Mouse (Mus musculus): Measurements from ENCODE around the gene Itgb5. TPM values are rescaled to one million over a fixed set of nuclear protein-coding genes. Genes with fewer than 3 reads are reported as not detected.

The Itgb5 gene
- polyA plus RNA-seq, 1 experiment: 36.7 TPM

DNA sequence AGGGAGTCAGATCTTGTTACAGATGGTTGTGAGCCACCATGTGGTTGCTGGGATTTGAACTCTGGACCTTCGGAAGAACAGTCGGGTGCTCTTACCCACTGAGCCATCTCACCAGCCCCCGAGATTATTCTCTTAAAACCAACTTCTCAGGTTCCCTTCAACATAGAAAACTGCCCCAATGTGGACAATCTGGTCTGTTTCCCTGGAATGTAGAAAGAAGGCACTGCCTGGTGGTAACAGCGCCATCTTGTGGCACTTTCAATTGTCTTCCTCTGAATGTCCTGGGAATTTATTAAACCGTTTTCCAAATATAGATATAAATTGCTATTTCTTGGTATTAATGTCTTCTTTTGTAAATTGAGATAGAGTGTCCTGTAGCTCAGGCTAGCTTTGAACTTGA is 31.6 kb upstream of the Itgb5 start:
- TF ChIP-seq CTCF (IDR thresholded peaks at IDR 0.05; ENCODE audit: borderline replicate concordance, extremely low read depth, insufficient read depth, insufficient read length): peak; percentile 67; the same call in 1 of the 2 replicates
- TF ChIP-seq POLR2A (IDR thresholded peaks at IDR 0.05; ENCODE audit: borderline replicate concordance, extremely low read depth, insufficient read depth, insufficient read length, poor library complexity, severe bottlenecking): no peak
- peak; percentile 73 for DNase-seq (ENCODE audit: low read depth)

DNA sequence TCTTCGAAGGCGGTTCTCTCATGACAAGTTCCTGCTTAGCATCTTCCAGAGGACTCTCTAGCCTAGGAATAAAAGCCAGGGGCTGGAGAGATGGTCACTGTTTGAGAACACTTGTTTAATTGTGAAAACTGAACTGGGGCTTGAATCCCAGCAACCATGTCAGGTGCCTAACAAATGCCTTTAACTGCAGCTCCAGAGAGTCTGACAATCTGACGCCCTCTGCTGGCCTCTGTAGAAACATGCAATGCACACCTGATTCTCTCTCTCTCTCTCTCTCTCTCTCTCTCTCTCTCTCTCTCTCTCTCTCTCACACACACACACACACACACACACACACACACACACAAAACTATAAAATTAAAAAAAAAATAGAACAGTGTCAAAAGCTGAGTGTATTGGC is 19.5 kb upstream of the Itgb5 start:
- peak; percentile 42; the same call in 1 of the 2 replicates for TF ChIP-seq CTCF (IDR thresholded peaks at IDR 0.05; ENCODE audit: borderline replicate concordance, extremely low read depth, insufficient read depth, insufficient read length)
- TF ChIP-seq POLR2A (IDR thresholded peaks at IDR 0.05; ENCODE audit: borderline replicate concordance, extremely low read depth, insufficient read depth, insufficient read length, poor library complexity, severe bottlenecking): no peak
- no peak for DNase-seq (ENCODE audit: low read depth)

DNA sequence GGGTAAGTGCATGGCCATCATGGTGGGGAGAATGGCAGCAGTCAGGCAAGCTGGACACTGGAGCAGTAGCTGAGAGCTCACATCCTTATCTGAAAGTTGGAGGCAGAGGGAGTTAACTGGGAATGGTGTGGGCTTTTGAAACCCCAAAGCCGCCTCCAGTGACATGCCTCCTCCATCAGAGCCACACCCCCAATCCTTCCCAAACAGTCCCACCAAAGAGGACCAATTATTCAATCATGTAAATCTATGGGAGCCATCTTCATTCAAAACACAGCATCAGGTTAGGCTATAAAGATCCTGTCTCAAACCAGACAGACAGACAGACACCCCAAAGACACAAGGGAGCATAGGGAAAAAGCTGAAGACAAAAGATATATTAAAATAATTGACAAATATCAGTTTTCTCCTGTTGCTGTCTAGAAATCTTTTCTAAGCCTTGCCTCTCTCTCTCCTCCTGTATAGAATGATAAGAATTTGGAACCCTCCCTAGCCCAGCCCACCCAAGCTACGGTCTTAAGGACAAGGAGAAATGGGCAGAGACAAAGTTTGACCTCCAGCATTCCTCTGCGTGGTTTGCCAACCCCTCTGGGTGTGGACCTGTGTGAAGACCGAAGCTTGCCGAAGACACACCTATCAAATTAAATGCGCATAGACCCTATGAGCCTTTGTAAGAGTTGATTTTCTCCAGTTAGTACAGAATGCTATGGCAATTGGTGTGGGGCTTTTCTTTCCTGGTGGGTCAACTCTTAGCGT is 10.9 kb upstream of the Itgb5 start:
- TF ChIP-seq CTCF (IDR thresholded peaks at IDR 0.05; ENCODE audit: borderline replicate concordance, extremely low read depth, insufficient read depth, insufficient read length) (no peak), POLR2A (IDR thresholded peaks at IDR 0.05; ENCODE audit: borderline replicate concordance, extremely low read depth, insufficient read depth, insufficient read length, poor library complexity, severe bottlenecking) (no peak)
- no peak for DNase-seq (ENCODE audit: low read depth)

DNA sequence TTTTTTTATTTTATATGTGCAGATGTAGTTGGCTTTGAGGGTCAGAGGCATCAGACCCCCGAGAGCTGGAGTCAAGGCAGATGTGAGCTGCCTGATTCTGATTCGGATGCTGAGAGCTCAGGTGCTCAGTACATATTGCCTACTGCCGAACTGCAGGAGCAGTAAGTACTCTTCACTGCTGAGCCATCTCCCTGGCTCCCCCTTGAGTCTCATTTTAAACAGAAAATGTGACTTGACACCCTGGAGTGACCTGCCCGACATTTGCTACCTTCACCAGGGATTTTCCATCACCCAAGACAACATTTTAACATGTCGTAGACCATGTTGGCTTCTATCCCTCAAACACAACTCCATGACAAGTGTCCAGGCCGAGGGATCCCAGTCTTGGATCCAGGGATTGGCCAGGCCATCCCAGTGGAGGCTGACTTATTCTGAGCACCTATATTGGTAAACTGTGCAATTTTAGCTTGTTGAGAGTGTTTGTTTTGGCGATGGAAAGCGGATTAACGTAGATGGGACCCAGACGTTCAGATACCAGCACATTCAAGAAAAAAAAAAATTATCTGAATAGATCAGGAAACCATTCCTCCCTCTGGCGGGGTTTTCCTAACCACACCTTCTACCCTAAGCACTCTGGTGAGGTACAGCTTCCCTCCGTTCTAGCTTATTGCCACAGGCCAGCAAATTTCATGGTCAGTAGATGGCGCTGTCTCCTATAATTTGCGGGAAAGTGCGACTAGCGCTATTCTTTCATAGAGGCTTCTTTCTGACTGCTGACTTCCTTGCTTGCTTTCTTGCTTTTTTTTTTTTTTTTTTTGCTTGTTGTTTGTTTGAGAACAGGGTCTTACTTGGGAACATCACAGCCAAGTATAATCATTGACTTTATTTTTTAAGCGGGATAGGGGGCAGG is 8.9 kb upstream of the Itgb5 start:
- TF ChIP-seq CTCF (IDR thresholded peaks at IDR 0.05; ENCODE audit: borderline replicate concordance, extremely low read depth, insufficient read depth, insufficient read length): peak; percentile 85
- no peak for TF ChIP-seq POLR2A (IDR thresholded peaks at IDR 0.05; ENCODE audit: borderline replicate concordance, extremely low read depth, insufficient read depth, insufficient read length, poor library complexity, severe bottlenecking)

DNA sequence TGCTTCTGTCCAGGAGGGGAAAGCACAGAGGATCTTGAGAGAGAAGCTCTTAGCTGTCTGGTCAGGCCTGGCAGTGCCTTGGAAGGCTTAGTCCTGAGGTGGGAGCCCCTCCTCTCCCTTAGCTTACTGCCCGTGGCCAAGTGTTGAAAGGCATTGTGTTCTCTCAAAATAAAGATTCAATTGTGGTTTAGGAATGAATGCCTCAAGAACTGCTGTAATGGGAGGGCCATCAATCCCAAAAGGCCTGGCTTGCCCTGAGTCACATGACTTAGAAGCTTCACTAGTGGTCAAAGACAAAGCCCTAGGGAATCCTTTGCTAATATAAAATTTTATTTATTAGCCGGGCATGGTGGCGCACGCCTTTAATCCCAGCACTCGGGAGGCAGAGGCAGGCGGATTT is 4.9 kb upstream of the Itgb5 start:
- no peak for TF ChIP-seq CTCF (IDR thresholded peaks at IDR 0.05; ENCODE audit: borderline replicate concordance, extremely low read depth, insufficient read depth, insufficient read length)
- TF ChIP-seq POLR2A (IDR thresholded peaks at IDR 0.05; ENCODE audit: borderline replicate concordance, extremely low read depth, insufficient read depth, insufficient read length, poor library complexity, severe bottlenecking): no peak
- peak; percentile 4 for DNase-seq (ENCODE audit: low read depth)

More for the DNA sequence above, 8.9 kb upstream of the Itgb5 start:
- DNase-seq (ENCODE audit: low read depth): peak; percentile 91

DNA sequence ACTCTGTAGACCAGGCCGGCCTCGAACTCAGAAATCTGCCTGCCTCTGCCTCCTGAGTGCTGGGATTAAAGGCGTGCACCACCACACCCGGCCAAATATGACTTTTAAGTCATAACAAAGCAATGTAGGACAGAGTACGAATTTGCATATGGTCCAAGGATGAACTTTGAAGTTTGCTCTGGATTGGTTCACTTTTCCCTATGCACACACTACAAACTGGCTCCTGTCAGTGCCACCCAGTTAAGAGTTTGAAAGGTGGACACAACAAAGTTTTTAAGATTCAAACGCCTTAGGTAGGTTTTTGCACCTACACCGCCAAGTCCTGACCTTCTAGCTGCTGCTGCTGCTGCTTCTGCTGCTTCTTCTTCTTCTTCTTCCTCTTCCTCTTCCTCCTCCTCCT is 969 bp upstream of the Itgb5 start:
- TF ChIP-seq POLR2A (IDR thresholded peaks at IDR 0.05; ENCODE audit: borderline replicate concordance, extremely low read depth, insufficient read depth, insufficient read length, poor library complexity, severe bottlenecking) (no peak), CTCF (IDR thresholded peaks at IDR 0.05; ENCODE audit: borderline replicate concordance, extremely low read depth, insufficient read depth, insufficient read length) (no peak)
- DNase-seq (ENCODE audit: low read depth): no peak

DNA sequence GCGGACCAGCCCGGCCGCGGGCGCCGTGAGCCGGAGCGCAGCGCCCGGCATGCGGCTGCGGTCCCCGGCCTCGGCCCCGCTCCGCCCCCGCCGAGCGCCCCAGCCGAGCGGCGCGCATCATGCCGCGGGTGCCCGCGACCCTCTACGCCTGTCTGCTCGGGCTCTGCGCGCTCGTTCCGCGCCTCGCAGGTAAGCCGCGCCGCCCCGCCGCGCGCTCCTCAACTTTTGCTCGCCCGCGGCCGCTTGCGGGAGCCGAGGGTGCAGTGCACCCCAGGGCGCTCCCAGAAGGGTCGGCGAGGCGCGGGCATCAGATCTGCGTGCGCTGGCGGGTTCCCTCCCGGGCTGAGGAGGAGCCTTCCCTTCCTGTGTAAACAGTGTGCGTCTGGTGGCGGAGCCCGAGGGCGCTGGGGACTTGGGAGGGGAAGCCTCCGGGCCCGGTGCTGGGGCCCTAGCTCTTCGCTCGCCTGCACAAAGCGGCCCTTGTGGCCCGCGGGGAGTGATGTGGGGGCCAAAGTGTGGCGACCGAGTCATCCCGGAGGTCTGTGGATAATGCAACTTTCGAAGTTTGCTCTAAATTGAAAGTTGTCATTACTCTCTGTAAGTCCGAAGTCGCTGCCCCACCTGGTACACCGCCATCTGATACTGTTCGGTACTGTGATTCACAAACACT is 512 bp downstream of the Itgb5 start:
- peak; percentile 59 for DNase-seq (ENCODE audit: low read depth)
- TF ChIP-seq CTCF (IDR thresholded peaks at IDR 0.05; ENCODE audit: borderline replicate concordance, extremely low read depth, insufficient read depth, insufficient read length): no peak
- TF ChIP-seq POLR2A (IDR thresholded peaks at IDR 0.05; ENCODE audit: borderline replicate concordance, extremely low read depth, insufficient read depth, insufficient read length, poor library complexity, severe bottlenecking): 0 out of 2 replicates have a peak, but pooled peaks have one; percentile 7

DNA sequence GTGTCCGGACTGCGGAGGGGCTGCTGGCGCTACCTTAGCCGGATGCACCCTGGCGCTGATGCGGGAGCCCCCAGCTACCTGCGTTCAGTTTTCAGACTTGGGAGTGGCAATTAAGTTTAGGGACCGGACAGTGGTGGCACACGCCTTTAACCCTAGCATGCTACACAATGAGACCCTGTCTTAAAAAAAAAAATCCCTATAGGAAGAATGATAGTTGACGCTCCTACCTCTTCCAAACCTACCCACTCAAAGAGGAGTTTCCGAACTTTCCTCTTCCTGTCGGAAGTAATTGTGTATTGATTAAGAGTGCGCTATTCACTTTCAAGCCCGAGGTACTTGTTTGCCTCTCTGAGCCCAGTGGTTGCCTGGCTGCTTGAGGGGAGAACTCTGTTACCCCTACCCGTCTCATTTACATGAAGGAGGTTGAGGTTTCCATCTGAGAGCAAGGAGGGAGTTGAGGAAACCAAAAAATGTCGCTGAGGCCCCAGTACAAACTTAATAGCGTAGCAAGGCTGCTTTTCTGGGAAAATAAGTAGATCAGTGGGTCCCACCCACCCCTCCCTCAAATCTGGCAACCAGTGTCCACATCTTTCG is 1.1 kb downstream of the Itgb5 start:
- DNase-seq (ENCODE audit: low read depth): peak; percentile 19
- no peak for TF ChIP-seq CTCF (IDR thresholded peaks at IDR 0.05; ENCODE audit: borderline replicate concordance, extremely low read depth, insufficient read depth, insufficient read length)
- TF ChIP-seq POLR2A (IDR thresholded peaks at IDR 0.05; ENCODE audit: borderline replicate concordance, extremely low read depth, insufficient read depth, insufficient read length, poor library complexity, severe bottlenecking): no peak

DNA sequence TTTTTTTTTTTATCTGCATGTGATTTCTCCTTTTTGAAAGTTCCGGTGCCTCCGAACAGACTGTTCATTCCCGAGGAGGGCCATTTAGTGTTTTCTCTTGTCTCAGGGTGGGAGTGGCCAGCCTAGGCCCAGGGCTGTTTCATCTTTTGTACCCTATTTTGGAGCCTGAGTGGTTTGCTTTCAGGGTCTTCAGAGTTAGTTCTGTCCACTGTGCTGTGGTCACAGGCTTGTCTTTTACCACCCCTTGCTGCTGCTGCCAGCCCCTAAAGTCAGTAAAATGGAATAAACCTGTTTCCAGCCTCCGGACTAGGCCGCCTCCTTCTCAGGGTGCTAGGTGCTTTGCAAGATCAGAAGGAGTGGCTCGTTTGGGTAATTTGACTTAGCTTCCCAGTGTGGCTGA is 2.6 kb downstream of the Itgb5 start:
- no peak for TF ChIP-seq POLR2A (IDR thresholded peaks at IDR 0.05; ENCODE audit: borderline replicate concordance, extremely low read depth, insufficient read depth, insufficient read length, poor library complexity, severe bottlenecking)
- no peak for TF ChIP-seq CTCF (IDR thresholded peaks at IDR 0.05; ENCODE audit: borderline replicate concordance, extremely low read depth, insufficient read depth, insufficient read length)
- no peak for DNase-seq (ENCODE audit: low read depth)

DNA sequence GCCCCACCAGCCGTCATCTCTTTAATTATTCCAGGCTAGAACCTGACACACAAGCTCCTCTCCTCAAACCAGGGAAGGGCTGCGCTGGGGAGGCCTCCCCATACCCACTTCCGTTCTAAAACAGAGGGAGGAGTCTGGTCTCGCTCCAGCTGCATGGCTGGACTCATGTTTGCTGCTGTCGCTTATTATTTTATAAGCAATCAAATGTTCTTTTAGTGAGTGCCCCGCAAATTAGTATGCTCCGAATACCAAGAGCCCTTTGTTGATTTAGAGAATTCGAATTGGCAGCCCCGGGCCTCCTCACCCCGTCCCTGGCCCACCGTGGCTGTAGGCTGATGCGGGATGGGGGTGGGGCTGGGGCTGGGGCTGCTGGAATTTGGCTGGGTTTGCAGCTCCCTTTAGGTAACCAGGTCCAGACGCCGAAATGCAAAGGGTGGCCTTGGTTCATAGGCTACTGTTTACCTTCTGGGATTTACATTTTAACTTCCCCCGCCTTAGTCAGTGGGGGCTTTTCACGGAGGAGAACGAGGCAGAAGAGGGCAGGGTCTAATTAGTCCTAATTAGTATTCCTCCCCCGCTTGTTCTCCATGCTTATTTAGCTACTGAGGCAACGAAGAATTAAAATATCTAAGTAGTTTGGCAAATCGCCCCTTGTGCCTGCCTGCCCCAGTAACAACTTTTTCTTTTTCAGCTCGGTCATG is 3.4 kb downstream of the Itgb5 start:
- DNase-seq (ENCODE audit: low read depth): peak; percentile 94
- TF ChIP-seq CTCF (IDR thresholded peaks at IDR 0.05; ENCODE audit: borderline replicate concordance, extremely low read depth, insufficient read depth, insufficient read length) (no peak), POLR2A (IDR thresholded peaks at IDR 0.05; ENCODE audit: borderline replicate concordance, extremely low read depth, insufficient read depth, insufficient read length, poor library complexity, severe bottlenecking) (no peak)

Measured in brain, embryonic 14.5 days (tissue).